Mouse (Mus musculus) embryonic facial prominence, embryonic 13.5 days (tissue): ENCODE results near the gene Rad51. TPM values are rescaled to one million over a fixed set of nuclear protein-coding genes. Genes with fewer than 3 reads are reported as not detected.

ENCODE experiments used
- ATAC-seq: fragments of 200-750 bp; cut with Nextera tagmentation; 2 replicates; pipeline ENCODE4 v1.8.0; 2017; ENCODE audit warnings: low read depth; ENCODE audit not compliant: insufficient number of reproducible peaks, insufficient read depth, low FRiP score, low TSS enrichment
- H3K27ac ChIP-seq: fragments of 300-500 bp; sonication (generic); 2 replicates; pipeline ENCODE4 v1.5.1; 2015; ENCODE audit warnings: moderate library complexity, mild to moderate bottlenecking, inconsistent platforms
- H3K27me3 ChIP-seq: fragments of 300-500 bp; sonication (generic); 2 replicates; pipeline ENCODE4 v1.6.1; 2015; ENCODE audit warnings: mild to moderate bottlenecking, inconsistent platforms
- H3K36me3 ChIP-seq: fragments of 300-500 bp; sonication (generic); 2 replicates; pipeline ENCODE4 v1.6.1; 2015; ENCODE audit warnings: mild to moderate bottlenecking, inconsistent platforms
- H3K4me1 ChIP-seq: fragments of 300-500 bp; sonication (generic); 2 replicates; pipeline ENCODE4 v1.6.1; 2015; ENCODE audit warnings: inconsistent platforms
- H3K4me2 ChIP-seq: fragments of 300-500 bp; sonication (generic); 2 replicates; pipeline ENCODE4 v1.6.1; 2015; ENCODE audit warnings: moderate library complexity, mild to moderate bottlenecking, inconsistent platforms
- H3K4me3 ChIP-seq: fragments of 300-500 bp; sonication (generic); 2 replicates; pipeline ENCODE4 v1.5.1; 2015; ENCODE audit warnings: mild to moderate bottlenecking, inconsistent platforms
- H3K9ac ChIP-seq: fragments of 300-500 bp; sonication (generic); 2 replicates; pipeline ENCODE4 v1.6.1; 2015; ENCODE audit warnings: mild to moderate bottlenecking, inconsistent platforms
- H3K9me3 ChIP-seq: fragments of 300-500 bp; sonication (generic); 2 replicates; pipeline ENCODE4 v1.6.1; 2016; ENCODE audit warnings: inconsistent platforms
- WGBS: fragments of 180-500 bp; shearing (Covaris S2); methylation state at CpG from one replicate; pipeline ENCODE4 v1.1.7; 2015; ENCODE audit warnings: mixed read lengths; 5-methylcytosine and 5-hydroxymethylcytosine counted together
- polyA plus RNA-seq: library from polyadenylated mRNA; unstranded; fragments of >200 nt; fragmentation: Nextera tagmentation; extraction: Ambion mirVana; gene quantifications from 2 replicates; pipeline ENCODE4 v1.2.1, GENCODE M21; 2015

The Rad51 gene
- 49.7 and 56.9 TPM in 2 replicates for polyA plus RNA-seq

GRCm38 (mm10) chr2:119112438-119113112, at the start of gene Rad51:
TSS of gene Rad51 (plus strand) at chr2:119112793.
- H3K4me2 ChIP-seq: peak within 1 kb of the TSS; percentile 96
- under 1% methylated on average over 51 of the region's 51 CpGs for WGBS
- peak within 1 kb of the TSS; percentile 76 for H3K4me3 ChIP-seq
- peak within 1 kb of the TSS; percentile 78 for H3K9ac ChIP-seq
- H3K9me3 ChIP-seq: no peaks in the 10 kb centered on the region
- H3K27me3 ChIP-seq: no peaks in the 10 kb centered on the region
- ATAC-seq: peak; percentile 83
- peak within 1 kb of the TSS; percentile 87 for H3K27ac ChIP-seq
- H3K4me1 ChIP-seq: peaks cover 12% of the 10 kb centered on the region
- H3K36me3 ChIP-seq: peaks cover 18% of the 10 kb centered on the region

- ATAC-seq: no peak
- Histone ChIP-seq H3K4me3 (no peak overlapping the region), H3K4me1 (no peaks in the 10 kb centered on the region), H3K4me2 (no peak overlapping the region), H3K9me3 (no peaks in the 10 kb centered on the region), H3K36me3 (peaks cover 35% of the 10 kb centered on the region), H3K27ac (no peak overlapping the region), H3K9ac (no peak overlapping the region), H3K27me3 (no peaks in the 10 kb centered on the region)
- 94% methylated on average over 4 of the region's 4 CpGs for WGBS
These were observed 40.2 kb upstream of the Rad51 start for GRCm38 (mm10) chr2:119072397-119072796.

- H3K4me3 ChIP-seq: no peak overlapping the region
- no peak overlapping the region for H3K4me2 ChIP-seq
- no peak overlapping the region for H3K27ac ChIP-seq
- H3K9ac ChIP-seq: no peak overlapping the region
- ATAC-seq: no peak
- peaks cover 46% of the 10 kb centered on the region for H3K36me3 ChIP-seq
- 87% methylated on average over 2 of the region's 2 CpGs for WGBS
- no peaks in the 10 kb centered on the region for H3K9me3 ChIP-seq
- H3K4me1 ChIP-seq: no peaks in the 10 kb centered on the region
- no peaks in the 10 kb centered on the region for H3K27me3 ChIP-seq
These were observed 26.4 kb upstream of the Rad51 start for GRCm38 (mm10) chr2:119086156-119086555.

- H3K36me3 ChIP-seq: peaks cover 49% of the 10 kb centered on the region
- H3K4me1 ChIP-seq: no peaks in the 10 kb centered on the region
- no peaks in the 10 kb centered on the region for H3K9me3 ChIP-seq
- no peak overlapping the region for H3K27ac ChIP-seq
- no peak overlapping the region for H3K4me2 ChIP-seq
- no peak for ATAC-seq
- no peak overlapping the region for H3K4me3 ChIP-seq
- no peaks in the 10 kb centered on the region for H3K27me3 ChIP-seq
- no peak overlapping the region for H3K9ac ChIP-seq
These were observed 11.0 kb upstream of the Rad51 start for GRCm38 (mm10) chr2:119101552-119101951.

- Histone ChIP-seq H3K4me1 (no peaks in the 10 kb centered on the region), H3K27ac (no peak overlapping the region), H3K4me3 (no peak overlapping the region), H3K36me3 (peaks cover 38% of the 10 kb centered on the region), H3K9me3 (no peaks in the 10 kb centered on the region), H3K4me2 (no peak overlapping the region), H3K9ac (no peak overlapping the region), H3K27me3 (no peaks in the 10 kb centered on the region)
- no peak for ATAC-seq
- 77% methylated on average over 5 of the region's 5 CpGs for WGBS
These were observed 6.0 kb upstream of the Rad51 start for GRCm38 (mm10) chr2:119106583-119106982.

GRCm38 (mm10) chr2:119108554-119108953, 4.0 kb upstream of the Rad51 start:
- Histone ChIP-seq H3K4me3 (no peak overlapping the region), H3K9me3 (no peaks in the 10 kb centered on the region), H3K27me3 (no peaks in the 10 kb centered on the region), H3K4me2 (no peak overlapping the region), H3K36me3 (peaks cover 20% of the 10 kb centered on the region), H3K4me1 (peaks cover 5% of the 10 kb centered on the region), H3K9ac (no peak overlapping the region), H3K27ac (no peak overlapping the region)
- no peak for ATAC-seq
- WGBS: 70% methylated on average over 4 of the region's 4 CpGs

- WGBS: 85% methylated on average over 3 of the region's 3 CpGs
- H3K9me3 ChIP-seq: no peaks in the 10 kb centered on the region
- H3K9ac ChIP-seq: no peak overlapping the region
- peaks cover 12% of the 10 kb centered on the region for H3K4me1 ChIP-seq
- H3K4me2 ChIP-seq: no peak overlapping the region
- no peak for ATAC-seq
- no peak overlapping the region for H3K4me3 ChIP-seq
- H3K36me3 ChIP-seq: peaks cover 13% of the 10 kb centered on the region
- H3K27me3 ChIP-seq: no peaks in the 10 kb centered on the region
- H3K27ac ChIP-seq: no peak overlapping the region
These were observed 1.5 kb upstream of the Rad51 start for GRCm38 (mm10) chr2:119111060-119111459.

GRCm38 (mm10) chr2:119113121-119113925, 730 bp downstream of the Rad51 start:
- peak overlapping the region; percentile 96 for H3K4me2 ChIP-seq
- ATAC-seq: no peak
- peak overlapping the region; percentile 78 for H3K9ac ChIP-seq
- peaks cover 12% of the 10 kb centered on the region for H3K4me1 ChIP-seq
- no peaks in the 10 kb centered on the region for H3K9me3 ChIP-seq
- peaks cover 18% of the 10 kb centered on the region for H3K36me3 ChIP-seq
- WGBS: 13% methylated on average over 20 of the region's 20 CpGs
- H3K27me3 ChIP-seq: no peaks in the 10 kb centered on the region
- H3K27ac ChIP-seq: peak overlapping the region; percentile 87; the same call in 1 of the 2 replicates
- H3K4me3 ChIP-seq: peak overlapping the region; percentile 76

- no peaks in the 10 kb centered on the region for H3K27me3 ChIP-seq
- ATAC-seq: no peak
- H3K4me1 ChIP-seq: no peaks in the 10 kb centered on the region
- H3K9ac ChIP-seq: no peak overlapping the region
- WGBS: 86% methylated on average over 5 of the region's 5 CpGs
- no peaks in the 10 kb centered on the region for H3K9me3 ChIP-seq
- H3K27ac ChIP-seq: no peak overlapping the region
- no peak overlapping the region for H3K4me2 ChIP-seq
- H3K4me3 ChIP-seq: no peak overlapping the region
- H3K36me3 ChIP-seq: peaks cover 84% of the 10 kb centered on the region
These were observed 23.8 kb downstream of the Rad51 start for GRCm38 (mm10) chr2:119136346-119136898.

- Histone ChIP-seq H3K9ac (no peak overlapping the region), H3K4me1 (no peaks in the 10 kb centered on the region), H3K27me3 (no peaks in the 10 kb centered on the region), H3K27ac (no peak overlapping the region), H3K36me3 (peaks cover 89% of the 10 kb centered on the region), H3K4me3 (no peak overlapping the region), H3K4me2 (no peak overlapping the region), H3K9me3 (no peaks in the 10 kb centered on the region)
- no peak for ATAC-seq
- 83% methylated on average over 2 of the region's 2 CpGs for WGBS
These were observed 32.6 kb downstream of the Rad51 start for GRCm38 (mm10) chr2:119145199-119145598.

GRCm38 (mm10) chr2:119146435-119146834, 33.8 kb downstream of the Rad51 start:
- Histone ChIP-seq H3K9ac (no peak overlapping the region), H3K4me1 (no peaks in the 10 kb centered on the region), H3K4me2 (no peak overlapping the region), H3K27ac (no peak overlapping the region), H3K9me3 (no peaks in the 10 kb centered on the region), H3K27me3 (no peaks in the 10 kb centered on the region), H3K4me3 (no peak overlapping the region), H3K36me3 (peaks cover 91% of the 10 kb centered on the region)
- ATAC-seq: no peak
- 87% methylated on average over 6 of the region's 6 CpGs for WGBS
